Mouse (Mus musculus): ENCODE results near the gene Kmo.

GRCm38 (mm10) chr1:175579598-175580235 lies 40.5 kb upstream of the Kmo start:
- TF ChIP-seq CTCF (IDR thresholded peaks at IDR 0.05; ENCODE audit: control insufficient read depth, insufficient read depth, insufficient replicate concordance, low read depth, low read length): no peak
- TF ChIP-seq POLR2A (IDR thresholded peaks at IDR 0.05; ENCODE audit: control insufficient read depth, low read depth, low read length): no peak
